ENCODE assay signal across 10 mouse cellular contexts in the genomic region with DNA sequence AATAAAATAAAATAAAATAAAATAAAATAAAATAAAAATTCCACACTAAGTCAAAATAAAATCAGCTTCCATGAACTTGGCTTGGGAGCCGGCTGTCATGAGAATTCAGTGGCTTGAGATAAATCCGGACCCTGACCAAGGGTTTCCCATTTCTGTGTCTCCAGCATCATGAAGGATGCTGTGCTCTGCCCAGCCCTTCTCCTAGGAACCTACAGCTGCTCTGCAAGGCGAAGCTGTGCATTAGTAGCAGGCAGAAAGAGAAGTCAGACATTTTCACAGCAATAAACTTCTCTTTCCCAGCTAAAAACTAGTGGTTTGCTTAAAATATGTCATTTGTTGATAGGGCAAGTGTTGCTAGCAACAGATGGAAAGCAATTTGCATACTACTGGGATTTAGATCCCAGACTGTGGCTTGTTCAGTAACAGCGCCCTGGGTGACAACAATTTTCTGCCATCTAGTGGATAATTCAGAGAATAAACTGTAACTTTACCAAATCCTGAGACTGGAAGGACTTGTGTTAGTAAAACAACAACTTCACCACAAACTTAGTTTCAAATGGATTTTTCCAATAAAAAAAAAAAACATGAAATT.
DNase-seq lines count a peak whose midpoint lies in the region; ATAC-seq and TF ChIP-seq lines count a peak whose summit lies in the region.
"Had no signal": no experiment of that assay in that cellular context is flagged by ENCODE, and none has a peak within 500 bp of the region (broad histone marks: within the 10 kb centered on the region; RNA-seq: fewer than 3 reads in every experiment).

No protein-coding gene starts in this region.

- no peak overlapping the region for H3K27ac ChIP-seq in hindbrain, embryonic 11.5 days (ENCODE audit: low read depth, low read length)
- H3K27ac ChIP-seq in hindbrain, embryonic 12.5 days = no peak overlapping the region
- H3K27ac ChIP-seq: heart, embryonic 15.5 days; lung, embryonic 15.5 days had no signal

- H3K36me3 ChIP-seq in hindbrain, embryonic 11.5 days (ENCODE audit: control insufficient read depth, insufficient read depth, low read length) = no peaks in the 10 kb centered on the region
- no peaks in the 10 kb centered on the region for H3K36me3 ChIP-seq in hindbrain, embryonic 12.5 days
- H3K36me3 ChIP-seq: heart, embryonic 15.5 days; lung, embryonic 15.5 days had no signal

- H3K9me3 ChIP-seq in hindbrain, embryonic 11.5 days (ENCODE audit: control insufficient read depth, low read length) = no peaks in the 10 kb centered on the region
- no peaks in the 10 kb centered on the region for H3K9me3 ChIP-seq in hindbrain, embryonic 12.5 days (replicated peaks)
- H3K9me3 ChIP-seq: heart, embryonic 15.5 days; lung, embryonic 15.5 days had no signal

- H3K27me3 ChIP-seq in hindbrain, embryonic 11.5 days (ENCODE audit: control insufficient read depth, insufficient read depth, low read length) = no peaks in the 10 kb centered on the region
- H3K27me3 ChIP-seq in hindbrain, embryonic 12.5 days = no peaks in the 10 kb centered on the region
- H3K27me3 ChIP-seq: heart, embryonic 15.5 days; lung, embryonic 15.5 days had no signal

- ATAC-seq in hindbrain, embryonic 11.5 days (ENCODE audit: low FRiP score) = no peak; the same call in 1 of the 2 replicates
- ATAC-seq in hindbrain, embryonic 12.5 days (ENCODE audit: low FRiP score) = no peak

- peak; percentile 36; the same call in 1 of the 2 replicates for TF ChIP-seq CTCF in brain, embryonic 14.5 days (IDR thresholded peaks at IDR 0.05; ENCODE audit: borderline replicate concordance, extremely low read depth, insufficient read depth, insufficient read length)

- H3K4me3 ChIP-seq in hindbrain, embryonic 11.5 days (ENCODE audit: low read depth, low read length) = no peak overlapping the region
- no peak overlapping the region for H3K4me3 ChIP-seq in hindbrain, embryonic 12.5 days
- H3K4me3 ChIP-seq: heart, embryonic 15.5 days; lung, embryonic 15.5 days had no signal

- H3K9ac ChIP-seq in hindbrain, embryonic 11.5 days (ENCODE audit: low read depth, low read length) = no peak overlapping the region
- no peak overlapping the region for H3K9ac ChIP-seq in hindbrain, embryonic 12.5 days
- H3K9ac ChIP-seq: heart, embryonic 15.5 days; lung, embryonic 15.5 days had no signal

- H3K4me1 ChIP-seq in hindbrain, embryonic 11.5 days (replicated peaks; ENCODE audit: control insufficient read depth, insufficient read depth, low read length) = no peaks in the 10 kb centered on the region
- no peaks in the 10 kb centered on the region for H3K4me1 ChIP-seq in hindbrain, embryonic 12.5 days
- H3K4me1 ChIP-seq: heart, embryonic 15.5 days; lung, embryonic 15.5 days had no signal

- H3K4me2 ChIP-seq in hindbrain, embryonic 11.5 days (replicated peaks; ENCODE audit: low read depth, low read length) = no peak overlapping the region
- no peak overlapping the region for H3K4me2 ChIP-seq in hindbrain, embryonic 12.5 days (replicated peaks)
- H3K4me2 ChIP-seq: heart, embryonic 15.5 days; lung, embryonic 15.5 days had no signal

- DNase-seq in hindbrain, embryonic 11.5 days (ENCODE audit: low spot score) = peak; percentile 2
- peak; percentile 33 for DNase-seq in A20 (ENCODE audit: low read depth, low spot score)
- peak; percentile 73 for DNase-seq in brain, embryonic 14.5 days (ENCODE audit: low read depth)
- DNase-seq in layer of hippocampus, adult 9-10 months (ENCODE audit: low spot score) = peak; percentile 20
- DNase-seq in ovary, postnatal 14 days (ENCODE audit: low spot score) = no peak
- DNase-seq in thymus, postnatal 0 days (ENCODE audit: low spot score) = no peak
- DNase-seq in c-Kit-positive CD71-positive TER-119-positive erythroid progenitor cells, embryonic 14.5 days (ENCODE audit: low spot score) = no peak

- WGBS in hindbrain, embryonic 11.5 days = 67% methylated on average over 4 of the region's 4 CpGs
- WGBS in hindbrain, embryonic 12.5 days = 69% methylated on average over 4 of the region's 4 CpGs

- TF ChIP-seq POLR2A in brain, embryonic 14.5 days (IDR thresholded peaks at IDR 0.05; ENCODE audit: borderline replicate concordance, extremely low read depth, insufficient read depth, insufficient read length, poor library complexity, severe bottlenecking) = no peak

Comparison
In these comparisons a context has a peak if more than half of its experiments do, and no peak if none do; other contexts are left out.
1. DNase-seq: peak in hindbrain, embryonic 11.5 days (single experiment), A20 (single experiment), brain, embryonic 14.5 days (single experiment) and layer of hippocampus, adult 9-10 months (single experiment); none in ovary, postnatal 14 days (single experiment), thymus, postnatal 0 days (single experiment) and c-Kit-positive CD71-positive TER-119-positive erythroid progenitor cells, embryonic 14.5 days (single experiment).